Mouse (Mus musculus): ENCODE results near the gene Cerk.
A peak's percentile ranks its signal among the peaks of the same experiment; 100 is the strongest.
"Not testable (repeated sequence)": the region's sequence is repeated elsewhere in the genome, so short reads cannot be mapped to it uniquely, and the experiment has no call there.

Gene Cerk

DNA sequence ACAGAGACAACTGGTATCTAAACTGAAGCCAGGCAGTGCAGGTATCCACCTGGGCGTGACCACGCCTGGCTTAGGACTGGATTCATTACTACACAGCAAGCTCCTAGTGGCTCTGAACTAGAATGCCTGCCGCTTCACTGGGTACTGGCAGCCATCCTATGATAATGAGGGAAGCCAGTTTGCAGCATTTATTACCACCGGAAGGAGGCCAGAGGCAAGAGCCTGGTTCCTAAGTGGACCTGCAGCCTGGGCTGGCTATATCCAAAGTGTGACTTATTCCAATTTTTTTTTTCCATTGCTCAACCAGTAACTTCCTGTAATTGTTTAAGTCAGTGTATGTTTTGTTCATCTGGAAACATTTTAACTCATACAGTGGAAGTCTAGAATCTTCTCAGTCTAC lies 20.4 kb upstream of the Cerk start:
- no peak for DNase-seq (ENCODE audit: low spot score in 2 of 2)

- peak; percentile 69 to 78 for DNase-seq (ENCODE audit: low spot score in 2 of 2)
Measured at GRCm38 (mm10) chr15:86205300-86205699, 19.4 kb upstream of the Cerk start.

- DNase-seq (ENCODE audit: low spot score in 2 of 2) = peak; percentile 57 to 63
Measured at GRCm38 (mm10) chr15:86203942-86204561, 18.1 kb upstream of the Cerk start.

- no peak for DNase-seq (ENCODE audit: low spot score in 2 of 2)
Measured at GRCm38 (mm10) chr15:86203292-86203793, 17.4 kb upstream of the Cerk start.

- peak; percentile 74 to 76 for DNase-seq (ENCODE audit: low spot score in 2 of 2)
Measured at GRCm38 (mm10) chr15:86202640-86203039, 16.7 kb upstream of the Cerk start.

DNA sequence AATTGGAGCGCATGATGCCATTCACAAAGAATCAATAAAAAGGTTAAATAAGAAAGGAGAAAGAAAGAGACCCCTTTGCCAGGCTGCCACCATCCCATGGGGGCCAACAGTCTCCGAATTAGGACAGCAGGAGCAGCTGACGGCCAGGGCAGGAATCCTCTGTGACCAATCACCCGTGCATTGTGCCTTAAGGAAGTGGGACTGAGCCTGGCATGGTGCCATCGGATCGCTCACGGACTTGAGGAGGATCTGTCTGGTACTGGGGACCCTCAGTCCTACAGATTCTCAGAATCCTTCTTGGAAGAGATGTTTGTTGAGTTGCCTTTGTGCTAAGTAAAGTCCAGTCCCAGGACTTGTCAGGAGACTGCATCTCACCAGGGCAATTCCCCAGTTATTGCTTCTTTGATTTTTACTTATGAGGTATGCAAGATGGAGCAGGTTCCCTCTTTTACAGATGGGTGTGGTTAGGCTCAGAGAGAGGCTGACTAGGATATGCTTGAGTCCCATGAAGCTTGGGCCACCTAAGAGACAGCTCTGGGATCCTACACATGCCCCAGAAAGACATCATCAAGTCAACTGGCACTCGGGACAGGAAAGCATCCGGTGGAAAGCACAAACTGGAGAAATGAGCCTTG lies 15.9 kb upstream of the Cerk start:
- no peak for DNase-seq (ENCODE audit: low spot score in 2 of 2)

DNA sequence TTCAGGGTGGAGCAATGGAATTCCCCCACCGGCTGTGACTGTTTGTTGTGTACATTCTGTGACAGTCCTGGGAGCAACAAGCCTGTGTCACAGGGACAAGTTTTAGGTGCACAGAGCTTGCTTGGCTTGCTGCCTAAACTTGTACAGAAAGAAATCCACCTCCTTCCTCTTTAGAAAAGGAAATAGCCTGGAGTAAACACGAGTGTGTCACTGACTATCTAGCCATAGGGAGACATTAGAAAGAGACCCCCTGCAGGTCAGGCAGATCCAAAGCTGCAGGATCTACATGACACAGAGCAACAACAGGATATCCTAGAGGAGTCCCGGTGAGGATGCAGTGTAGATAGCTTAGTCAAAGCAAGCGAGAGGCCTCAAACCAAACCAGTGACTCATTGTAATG lies 15.2 kb upstream of the Cerk start:
- no peak for DNase-seq (ENCODE audit: low spot score in 2 of 2)

GRCm38 (mm10) chr15:86200169-86200568 lies 14.2 kb upstream of the Cerk start:
- DNase-seq (ENCODE audit: low spot score in 2 of 2) = no peak

DNA sequence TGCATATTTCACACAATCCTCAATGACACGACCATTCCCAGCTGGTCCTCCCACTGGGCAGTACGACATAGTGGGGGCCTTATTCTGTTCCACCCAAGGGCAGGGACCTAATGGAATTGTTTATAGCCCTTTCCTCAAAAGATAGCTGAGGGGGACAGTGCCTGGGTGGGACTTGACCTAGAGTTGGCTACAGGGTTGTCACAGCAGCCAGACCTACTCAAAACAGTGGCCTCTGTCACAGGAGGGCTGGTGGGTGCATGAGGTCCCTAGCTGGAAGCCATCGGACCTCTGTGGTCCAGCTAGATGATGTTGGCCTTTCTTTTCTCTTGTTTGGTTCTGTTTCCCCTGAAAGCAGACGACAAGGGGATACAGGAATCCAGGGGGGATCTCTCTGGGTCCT lies 13.5 kb upstream of the Cerk start:
- DNase-seq (ENCODE audit: low spot score in 2 of 2) = no peak

GRCm38 (mm10) chr15:86199052-86199451 lies 13.1 kb upstream of the Cerk start:
- DNase-seq (ENCODE audit: low spot score in 2 of 2) = no peak

- DNase-seq (ENCODE audit: low spot score in 2 of 2) = not testable (repeated sequence)
Measured at GRCm38 (mm10) chr15:86194676-86195453, 8.9 kb upstream of the Cerk start.

GRCm38 (mm10) chr15:86191933-86192332 lies 6.0 kb upstream of the Cerk start:
- no peak for DNase-seq (ENCODE audit: low spot score in 2 of 2)

GRCm38 (mm10) chr15:86191505-86191904 lies 5.6 kb upstream of the Cerk start:
- DNase-seq (ENCODE audit: low spot score in 2 of 2) = peak; percentile 55 to 63

DNA sequence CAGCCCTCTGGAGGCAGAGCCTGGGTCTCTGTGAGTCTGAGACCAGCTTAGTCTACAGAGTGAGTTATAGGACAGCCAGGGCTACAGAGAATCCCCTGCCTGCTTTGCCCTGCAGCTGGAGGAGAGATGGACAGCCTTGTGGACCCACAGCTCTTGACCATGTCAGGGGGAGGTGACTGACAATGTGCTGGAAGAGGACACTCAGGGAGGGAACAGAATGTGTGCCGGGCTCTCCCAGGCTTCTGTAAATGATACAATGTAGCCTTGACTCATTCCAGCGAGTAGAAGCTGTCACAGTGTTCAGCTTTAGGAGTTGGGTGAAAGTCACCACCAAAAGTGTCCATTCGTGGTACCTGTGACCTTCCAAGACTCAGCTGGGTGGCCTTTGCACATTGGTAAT lies 4.4 kb upstream of the Cerk start:
- no peak for DNase-seq (ENCODE audit: low spot score in 2 of 2)

- no peak for DNase-seq (ENCODE audit: low spot score in 2 of 2)
Measured at GRCm38 (mm10) chr15:86188746-86189470, 3.0 kb upstream of the Cerk start.

DNA sequence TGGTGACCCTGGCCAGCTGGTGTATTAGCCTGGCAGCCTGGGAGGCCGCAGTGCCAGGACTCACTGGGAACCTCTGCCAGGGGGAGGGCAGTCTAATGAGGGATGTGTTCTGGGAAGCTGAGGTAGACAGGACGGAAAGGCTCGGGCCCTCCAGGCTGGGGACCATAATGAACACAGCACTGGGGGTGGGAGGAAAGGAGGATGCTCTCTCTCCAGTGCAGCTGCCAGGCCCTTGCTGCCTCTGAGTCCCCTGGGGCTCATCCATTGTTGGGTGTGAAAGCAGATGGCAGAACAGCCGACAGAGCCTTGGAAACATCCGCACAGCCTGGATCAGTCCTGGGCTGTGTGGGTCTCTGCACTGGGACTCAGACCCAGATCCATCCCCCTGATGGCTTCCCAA lies 2.2 kb upstream of the Cerk start:
- DNase-seq (ENCODE audit: low spot score in 2 of 2) = no peak

- DNase-seq (ENCODE audit: low spot score in 2 of 2) = no peak
Measured at GRCm38 (mm10) chr15:86186686-86187085, 745 bp upstream of the Cerk start.

- peak; percentile 57 to 59 for DNase-seq (ENCODE audit: low spot score in 2 of 2)
Measured at GRCm38 (mm10) chr15:86184851-86185688, 871 bp downstream of the Cerk start.

- DNase-seq (ENCODE audit: low spot score in 2 of 2) = no peak
Measured at GRCm38 (mm10) chr15:86184071-86184470, 1.9 kb downstream of the Cerk start.

DNA sequence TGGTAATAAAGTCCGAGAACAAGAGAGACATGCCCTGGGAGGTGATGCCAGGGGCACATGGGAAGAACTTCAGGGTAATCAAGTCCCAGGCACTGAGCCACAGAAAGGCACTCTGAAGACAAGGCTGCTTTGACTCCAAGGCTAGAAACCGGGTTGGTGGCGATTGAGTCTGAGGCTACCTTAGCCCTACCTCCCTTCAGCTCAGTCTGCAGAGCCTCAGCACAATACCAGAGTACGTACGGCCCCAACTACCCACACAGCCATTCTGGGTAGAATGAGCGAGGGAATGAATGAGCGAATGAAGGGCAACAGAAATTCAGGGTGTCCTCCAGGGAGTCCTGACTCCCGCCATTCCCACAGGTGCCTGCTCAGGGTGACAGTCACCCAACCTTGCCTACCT lies 2.5 kb downstream of the Cerk start:
- DNase-seq (ENCODE audit: low spot score in 2 of 2) = no peak

DNA sequence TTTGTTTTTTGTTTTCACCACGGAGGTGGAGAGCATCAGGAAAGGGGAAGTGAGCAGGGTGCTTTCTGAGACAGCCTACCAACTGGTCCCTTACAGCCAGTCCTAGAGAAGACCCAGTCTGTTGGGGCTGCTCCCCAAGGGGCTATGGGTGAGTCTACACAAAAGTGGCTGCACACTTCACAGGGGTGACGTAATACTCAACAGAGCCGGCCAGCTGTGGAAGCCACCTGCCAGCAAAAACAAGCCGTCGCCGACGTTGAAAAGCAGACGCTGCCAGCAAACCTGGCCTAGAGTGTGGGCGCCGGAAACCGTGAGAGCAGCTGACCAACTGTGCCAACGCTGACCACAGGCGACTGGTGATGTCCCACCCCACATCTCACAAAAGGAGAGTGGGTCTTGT lies 3.3 kb downstream of the Cerk start:
- DNase-seq (ENCODE audit: low spot score in 2 of 2) = peak; percentile 95

Data from spleen, postnatal 36 days (tissue).